Mouse (Mus musculus) 416B (cell line): ENCODE results near the gene Naa15.
A peak's percentile ranks its signal among the peaks of the same experiment; 100 is the strongest.
"Not testable (repeated sequence)": the region's sequence is repeated elsewhere in the genome, so short reads cannot be mapped to it uniquely, and the experiment has no call there.

Experiments used
- DNase-seq: peaks from one replicate; pipeline ENCODE4 v3.0.0; 2011; ENCODE audit warnings: low read depth

Gene Naa15

GRCm38 (mm10) chr3:51434364-51434763 lies 19.4 kb downstream of the Naa15 start:
- DNase-seq: not testable (repeated sequence)

DNA sequence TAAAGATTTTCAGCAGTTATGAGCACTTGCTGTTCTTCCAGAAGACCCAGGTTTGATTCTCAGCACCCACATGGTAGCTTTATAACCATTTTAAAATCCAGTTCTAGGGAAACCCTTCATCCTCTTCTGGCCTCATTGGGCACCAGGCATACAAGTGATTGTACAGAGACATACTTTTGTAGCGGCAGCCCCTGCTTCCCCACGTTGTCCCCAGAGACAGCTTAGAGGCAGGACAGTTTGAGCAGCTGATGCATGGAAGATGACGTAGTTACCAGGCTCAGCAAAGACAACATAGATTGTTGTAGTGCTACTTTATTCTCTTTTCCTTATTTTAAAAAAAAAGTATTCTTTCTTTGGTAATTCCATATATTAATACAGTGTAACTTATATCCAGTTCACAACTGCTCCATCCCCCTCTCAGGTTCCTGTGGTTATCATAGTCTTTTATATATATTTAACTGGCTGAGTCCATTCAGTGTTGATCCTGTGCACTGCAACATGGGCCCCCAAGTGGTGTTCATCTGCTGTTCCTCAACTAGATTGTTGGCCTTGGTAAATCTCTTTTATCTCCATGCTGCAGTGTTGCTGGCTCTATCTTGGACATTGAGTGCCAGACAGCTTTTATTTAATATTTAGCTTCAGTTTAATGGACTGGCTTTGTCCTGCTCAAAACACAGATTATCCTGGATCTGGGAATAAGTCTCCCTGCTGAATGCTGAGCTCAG lies 20.1 kb downstream of the Naa15 start:
- DNase-seq: no peak

DNA sequence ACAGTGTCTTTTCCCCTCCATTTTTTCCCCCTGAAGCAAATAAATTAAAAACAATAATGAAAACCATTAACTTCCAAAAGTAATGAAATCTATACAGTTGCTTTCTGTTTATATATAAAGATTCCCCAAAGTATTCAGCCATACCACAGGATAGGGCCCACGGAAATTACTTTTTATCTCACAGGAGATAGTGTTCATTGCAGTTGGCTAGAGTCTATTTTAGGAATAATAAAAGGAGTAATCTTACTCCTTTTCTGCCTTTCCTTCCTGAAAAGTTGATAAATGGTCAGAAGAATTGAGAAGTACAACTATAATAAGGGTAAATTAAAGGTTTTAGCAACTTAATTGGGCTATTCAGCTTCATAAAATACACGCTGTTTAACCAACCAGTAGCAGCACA lies 53.6 kb downstream of the Naa15 start:
- no peak for DNase-seq

DNA sequence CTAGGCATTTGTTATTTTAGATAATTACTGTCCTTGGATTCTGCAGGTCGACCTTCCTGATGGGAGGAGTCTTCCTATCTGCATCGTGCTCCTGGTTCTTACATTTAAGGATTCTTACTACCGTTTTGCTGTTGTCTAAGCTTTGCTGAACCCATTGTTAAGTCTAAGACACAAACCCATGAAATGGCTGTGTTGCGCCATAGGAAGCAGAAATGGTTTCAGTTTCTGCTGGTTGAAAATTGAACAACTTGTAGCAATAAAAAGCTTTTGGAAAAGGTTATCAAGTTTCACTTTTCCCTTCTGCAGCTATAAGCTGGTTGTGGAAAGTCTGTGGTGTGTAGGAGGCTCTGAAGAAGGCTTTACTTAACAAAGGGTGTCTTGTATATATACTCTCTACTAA lies 60.8 kb downstream of the Naa15 start:
- peak; percentile 61 for DNase-seq

DNA sequence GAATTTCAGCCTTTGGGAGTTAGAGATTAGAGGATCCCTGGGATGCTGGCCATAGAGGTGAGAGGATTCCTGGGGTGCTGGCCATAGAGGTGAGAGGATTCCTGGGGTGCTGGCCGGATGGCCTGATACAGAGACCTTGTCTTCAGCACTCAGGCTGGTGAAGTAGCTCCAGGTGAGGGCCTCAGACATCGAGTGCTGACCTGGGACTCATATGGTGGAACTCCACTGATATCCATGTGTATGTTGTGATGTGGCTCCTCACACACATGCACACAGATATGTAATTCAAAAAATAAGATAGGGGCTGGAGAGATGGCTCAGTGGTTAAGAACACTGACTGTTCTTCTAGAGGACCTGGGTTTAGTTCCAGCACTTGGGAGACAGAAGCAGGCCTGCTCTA lies 64.9 kb downstream of the Naa15 start:
- no peak for DNase-seq

- DNase-seq: peak; percentile 79
Observed at GRCm38 (mm10) chr3:51481059-51481458, 66.1 kb downstream of the Naa15 start.

- no peak for DNase-seq
Observed at GRCm38 (mm10) chr3:51481881-51482280, 66.9 kb downstream of the Naa15 start.

DNA sequence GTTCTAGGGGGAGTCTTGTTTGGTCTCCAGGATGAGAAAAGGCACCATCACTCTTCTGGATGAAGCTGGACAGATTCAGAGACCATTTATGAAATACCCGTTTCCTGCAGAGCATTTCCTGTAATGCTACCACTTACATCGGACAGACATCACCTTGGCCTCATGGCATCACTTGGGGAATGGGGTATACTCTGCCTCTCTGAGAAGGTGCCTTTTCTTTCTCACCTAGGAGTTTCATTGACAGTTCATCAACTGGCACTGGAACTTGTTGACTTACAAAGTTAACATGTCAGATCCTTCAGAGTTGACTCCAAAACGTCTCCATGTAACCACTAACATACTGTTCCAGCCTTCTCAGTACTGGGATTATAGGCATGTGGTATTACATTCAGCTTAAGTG lies 67.8 kb downstream of the Naa15 start:
- DNase-seq: no peak

DNA sequence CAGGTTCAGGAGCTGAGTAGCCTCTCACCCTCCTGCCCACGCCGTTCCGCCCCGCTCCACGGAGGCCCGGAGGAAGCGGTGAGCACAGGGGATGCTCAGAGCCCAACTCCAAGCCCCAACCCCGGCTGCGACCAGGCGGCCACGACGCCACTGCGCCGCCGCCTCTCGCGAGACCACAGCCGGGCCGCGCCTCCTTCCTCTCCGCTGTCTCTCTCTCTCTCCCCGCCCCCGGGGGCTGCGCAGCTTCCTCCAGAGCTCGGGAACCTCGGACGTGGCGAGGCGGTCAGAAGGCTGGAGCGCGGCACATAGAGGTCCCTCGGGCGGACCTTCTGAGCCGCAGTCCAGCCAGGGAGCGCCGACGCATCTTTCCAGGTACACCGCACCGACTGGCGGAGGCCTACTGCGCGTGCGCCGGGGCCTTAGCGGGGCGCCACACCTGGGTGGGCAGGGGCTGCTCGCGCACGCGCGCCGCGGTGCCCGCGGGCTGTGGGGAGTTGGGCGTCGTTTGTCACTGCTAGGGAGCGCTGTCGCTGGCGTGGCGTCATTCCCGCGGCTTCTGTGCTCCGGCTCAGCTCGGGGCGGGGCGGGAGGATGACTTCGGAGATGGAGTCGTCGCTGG lies 68.9 kb downstream of the Naa15 start, which contains the start of gene Rab33b:
Gene Rab33b, plus strand, starts transcription at position 180 of the 619 bp plus-strand sequence.
- peak; percentile 99 for DNase-seq

DNA sequence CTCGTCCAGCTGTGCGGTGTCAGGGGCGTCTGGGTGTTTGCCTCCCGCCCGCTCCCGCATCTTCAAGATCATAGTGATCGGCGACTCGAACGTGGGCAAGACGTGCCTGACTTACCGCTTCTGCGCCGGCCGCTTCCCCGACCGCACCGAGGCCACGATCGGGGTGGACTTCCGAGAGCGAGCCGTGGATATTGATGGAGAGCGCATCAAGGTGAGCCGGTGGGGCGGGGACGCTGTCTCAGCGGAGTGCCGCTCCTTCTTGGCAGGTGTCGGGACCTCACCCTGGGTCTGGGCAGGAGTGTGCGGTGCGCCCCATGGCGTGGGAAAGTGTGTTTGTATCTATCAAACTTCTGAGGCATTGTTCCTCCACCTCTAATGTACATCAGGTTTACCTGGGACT lies 69.4 kb downstream of the Naa15 start:
- no peak for DNase-seq

- peak; percentile 64 for DNase-seq
Observed at GRCm38 (mm10) chr3:51485347-51485746, 70.4 kb downstream of the Naa15 start.

GRCm38 (mm10) chr3:51486491-51487195 lies 71.7 kb downstream of the Naa15 start:
- no peak for DNase-seq

- no peak for DNase-seq
Observed at GRCm38 (mm10) chr3:51490088-51490753, 75.3 kb downstream of the Naa15 start.

- DNase-seq: no peak
Observed at GRCm38 (mm10) chr3:51493272-51493838, 78.4 kb downstream of the Naa15 start.

DNA sequence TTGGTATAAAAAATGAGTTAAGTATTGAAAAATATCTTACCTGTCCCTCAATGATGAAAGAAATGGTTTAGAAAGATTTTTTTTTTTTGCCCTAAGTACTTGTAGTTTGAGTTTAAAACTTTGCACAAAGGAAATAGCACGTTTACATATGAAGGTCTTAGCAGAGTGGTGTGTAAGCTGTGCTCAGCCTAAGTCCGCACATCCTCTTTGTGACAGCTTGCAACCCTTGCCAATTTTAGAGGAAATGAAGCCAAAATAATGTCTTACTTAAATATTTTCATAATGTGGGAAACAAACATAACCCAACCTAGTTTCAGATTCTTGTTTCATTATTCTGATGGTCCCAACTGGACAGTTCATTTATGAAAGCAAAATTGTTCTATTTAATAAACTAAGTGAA lies 79.5 kb downstream of the Naa15 start:
- no peak for DNase-seq

- no peak for DNase-seq
Observed at GRCm38 (mm10) chr3:51495646-51496045, 80.7 kb downstream of the Naa15 start.

- no peak for DNase-seq
Observed at GRCm38 (mm10) chr3:51497978-51498377, 83.0 kb downstream of the Naa15 start.

DNA sequence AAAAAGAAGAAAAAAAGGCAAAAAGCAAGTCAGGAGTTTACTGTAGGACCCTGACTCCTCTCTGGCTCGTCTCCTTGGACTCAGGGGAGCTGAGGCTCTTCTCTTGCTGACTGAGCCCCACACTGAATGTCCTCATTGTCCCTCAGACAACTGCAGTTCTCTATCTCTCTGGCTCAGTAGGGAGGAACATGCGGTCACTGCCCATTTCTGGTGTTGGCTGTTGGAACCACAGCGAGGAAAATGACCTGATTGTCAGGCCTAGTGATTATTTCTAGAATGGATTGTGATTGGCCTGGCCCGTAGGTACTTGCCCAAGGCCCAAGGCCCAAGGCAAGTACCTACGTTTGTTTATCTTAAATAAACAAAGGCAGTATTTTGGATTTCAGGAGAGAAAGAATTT lies 83.7 kb downstream of the Naa15 start:
- DNase-seq: no peak

GRCm38 (mm10) chr3:51499876-51500275 lies 84.9 kb downstream of the Naa15 start:
- DNase-seq: no peak

- DNase-seq: no peak
Observed at GRCm38 (mm10) chr3:51504385-51504952, 89.5 kb downstream of the Naa15 start.

DNA sequence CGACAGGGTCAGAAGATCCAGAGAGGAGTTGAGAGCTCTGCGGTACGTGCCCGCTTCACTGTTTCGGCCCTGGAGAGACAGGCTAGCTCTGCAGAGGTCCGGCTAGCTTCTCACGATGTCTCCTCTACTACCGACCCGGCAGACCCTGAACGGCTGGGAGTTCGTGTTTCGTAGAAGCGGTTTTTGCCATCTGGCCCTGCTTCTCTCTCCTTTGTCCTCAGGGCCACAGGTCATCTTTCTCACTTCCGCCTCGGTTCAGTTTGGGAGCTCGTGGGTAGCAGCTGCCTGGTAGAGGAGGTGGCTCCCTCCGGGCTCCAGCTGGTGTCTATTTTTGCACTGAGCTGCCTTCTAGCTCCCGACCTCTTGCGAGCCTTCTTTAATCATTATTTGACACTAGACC lies 90.5 kb downstream of the Naa15 start:
- no peak for DNase-seq

DNA sequence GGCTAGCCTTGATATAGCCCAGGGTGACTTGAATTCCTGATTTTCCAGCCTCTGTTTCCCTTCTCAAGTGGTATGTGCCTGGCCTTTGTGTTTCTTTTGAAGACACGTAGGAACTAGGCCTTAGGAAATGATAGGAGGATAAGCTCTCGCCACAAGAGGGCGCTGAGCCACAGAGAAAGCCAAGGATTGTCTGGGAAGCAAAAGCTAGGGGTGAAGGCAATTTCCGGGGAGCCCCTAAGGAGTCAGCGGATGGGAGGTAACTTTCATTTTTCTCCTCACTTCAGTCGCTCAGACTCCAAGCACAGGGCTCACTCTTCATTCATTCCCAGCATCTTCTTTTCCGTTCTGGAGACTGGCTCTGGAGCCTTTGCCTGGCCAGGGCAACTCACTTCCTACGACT lies 96.0 kb downstream of the Naa15 start:
- DNase-seq: peak; percentile 86
